Comparison of ENCODE assay signal across 14 mouse cellular contexts in the genomic region with DNA sequence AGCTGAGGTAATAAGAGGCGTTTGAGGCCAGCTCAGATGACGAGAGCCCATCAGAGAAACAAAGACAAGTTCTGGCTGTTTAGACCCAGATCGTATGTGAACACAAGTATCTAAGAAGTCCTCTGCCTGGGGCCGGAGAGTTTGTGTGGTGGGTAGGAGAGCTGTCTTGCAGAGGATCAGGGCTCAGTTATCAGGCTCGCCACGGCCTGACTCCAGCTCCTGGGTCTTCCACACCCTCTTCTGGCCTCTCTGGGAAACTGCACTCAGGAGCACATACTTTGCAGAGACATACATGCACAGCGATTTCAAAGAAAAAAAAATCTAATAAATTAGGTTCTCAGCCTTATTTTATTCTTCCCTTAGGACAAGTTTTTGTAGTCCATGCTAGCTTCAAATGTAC. TPM values are rescaled to one million over a fixed set of nuclear protein-coding genes. Genes with fewer than 3 reads are reported as not detected.
"Had no signal": no experiment of that assay in that cellular context is flagged by ENCODE, and none has a peak within 500 bp of the region (broad histone marks: within the 10 kb centered on the region; RNA-seq: fewer than 3 reads in every experiment).

No protein-coding gene starts in this region.

- H3K36me3 ChIP-seq: limb, embryonic 10.5 days; liver, embryonic 12.5 days; midbrain, embryonic 13.5 days; neural tube, embryonic 15.5 days had no signal

- H3K27ac ChIP-seq: limb, embryonic 10.5 days; liver, embryonic 12.5 days; midbrain, embryonic 13.5 days; neural tube, embryonic 15.5 days had no signal

- DNase-seq: layer of hippocampus, adult 9-11 months; right cerebral cortex, adult 18-20 months; thymus, postnatal 4 days had no signal

- ATAC-seq: liver, embryonic 12.5 days; midbrain, embryonic 13.5 days had no signal

- H3K27me3 ChIP-seq: midbrain, embryonic 13.5 days; neural tube, embryonic 15.5 days had no signal

- H3K9ac ChIP-seq: liver, embryonic 12.5 days; midbrain, embryonic 13.5 days; neural tube, embryonic 15.5 days had no signal

- H3K9me3 ChIP-seq: limb, embryonic 10.5 days; liver, embryonic 12.5 days; midbrain, embryonic 13.5 days; neural tube, embryonic 15.5 days had no signal

- H3K4me3 ChIP-seq: limb, embryonic 10.5 days; liver, embryonic 12.5 days; midbrain, embryonic 13.5 days; myocyte; neural tube, embryonic 15.5 days had no signal

- H3K4me1 ChIP-seq: limb, embryonic 10.5 days; liver, embryonic 12.5 days; midbrain, embryonic 13.5 days had no signal

- H3K4me2 ChIP-seq: liver, embryonic 12.5 days; midbrain, embryonic 13.5 days; neural tube, embryonic 15.5 days had no signal

RNA-seq across cellular contexts. Expression of a gene that starts 1.1 kb away (rescaled TPM):
- total RNA-seq: layer of hippocampus, adult 18-20 months; left cerebral cortex, adult 18-20 months; left cerebral cortex, postnatal 14 days; megakaryocyte-erythroid progenitor cell, adult 5-6 weeks had no signal
- polyA plus RNA-seq: liver, embryonic 12.5 days; liver, embryonic 16.5 days; myocyte; neural tube, embryonic 15.5 days; stomach, embryonic 14.5 days had no signal

RNA-seq across cellular contexts. Expression of a gene that starts 47.9 kb away (rescaled TPM):
- total RNA-seq: layer of hippocampus, adult 18-20 months; left cerebral cortex, adult 18-20 months; left cerebral cortex, postnatal 14 days had no signal
